15 mouse cellular contexts compared by ENCODE assay signal in genomic region chr6:145122423-145123059, GRCm38 (mm10). TPM values are rescaled to one million over a fixed set of nuclear protein-coding genes. Genes with fewer than 3 reads are reported as not detected.
DNase-seq lines count a peak whose midpoint lies in the region; ATAC-seq and TF ChIP-seq lines count a peak whose summit lies in the region.
"Had no signal": no experiment of that assay in that cellular context is flagged by ENCODE, and none has a peak within 500 bp of the region (broad histone marks: within the 10 kb centered on the region; RNA-seq: fewer than 3 reads in every experiment).

No protein-coding gene starts in this region.

- no peak; a peak in 1 of 4 replicates for TF ChIP-seq EP300 in MEL (IDR thresholded peaks at IDR 0.05; ENCODE audit: low read depth in 1 of 2, low read length in 2 of 2)

- H3K4me1 ChIP-seq in embryonic facial prominence, embryonic 11.5 days (ENCODE audit: control insufficient read depth, insufficient read depth, low read length): no peaks in the 10 kb centered on the region
- H3K4me1 ChIP-seq in embryonic facial prominence, embryonic 10.5 days: peaks cover 31% of the 10 kb centered on the region
- peaks cover 45% of the 10 kb centered on the region for H3K4me1 ChIP-seq in liver, embryonic 11.5 days (replicated peaks; ENCODE audit: control insufficient read depth, insufficient read depth, low read length)
- peaks cover 17 to 31% of the 10 kb centered on the region in 2 experiments for H3K4me1 ChIP-seq in MEL (ENCODE audit: control insufficient read depth in 1 of 2, insufficient read depth in 2 of 2, low read length in 2 of 2)
- peaks cover 18% of the 10 kb centered on the region for H3K4me1 ChIP-seq in liver, embryonic 16.5 days (ENCODE audit: control insufficient read depth, low read depth, low read length)

- no peak for TF ChIP-seq CTCF in MEL (IDR thresholded peaks at IDR 0.05 in 2 of 3, conservative IDR thresholded peaks at IDR 0.05 in 1 of 3; ENCODE audit: control insufficient read depth in 1 of 3, insufficient read depth in 1 of 3, low read depth in 2 of 3, low read length in 3 of 3, poor library complexity in 1 of 3, severe bottlenecking in 1 of 3)

- no peaks in the 10 kb centered on the region for H3K36me3 ChIP-seq in embryonic facial prominence, embryonic 11.5 days (replicated peaks; ENCODE audit: control insufficient read depth, insufficient read depth, low read depth, low read length)
- H3K36me3 ChIP-seq in embryonic facial prominence, embryonic 10.5 days (replicated peaks): no peaks in the 10 kb centered on the region
- H3K36me3 ChIP-seq in liver, embryonic 11.5 days (ENCODE audit: control insufficient read depth, insufficient read depth, low read length): no peaks in the 10 kb centered on the region
- H3K36me3 ChIP-seq in MEL (ENCODE audit: control insufficient read depth in 1 of 2, insufficient read depth in 2 of 2, low read length in 2 of 2): peaks cover 0 to 39% of the 10 kb centered on the region in 2 experiments; a peak in 2 of 4 replicates
- peaks cover 2% of the 10 kb centered on the region; the same call in 1 of the 2 replicates for H3K36me3 ChIP-seq in liver, embryonic 16.5 days (ENCODE audit: control insufficient read depth, insufficient read depth)
- H3K36me3 ChIP-seq: forebrain, embryonic 12.5 days; hindbrain, embryonic 10.5 days; lung, embryonic 15.5 days; midbrain, embryonic 12.5 days had no signal

- H3K4me2 ChIP-seq in embryonic facial prominence, embryonic 11.5 days (ENCODE audit: low read depth, low read length): no peak overlapping the region
- H3K4me2 ChIP-seq in liver, embryonic 11.5 days: peak overlapping the region; percentile 59
- peak overlapping the region; percentile 54; the same call in 1 of the 2 replicates for H3K4me2 ChIP-seq in liver, embryonic 16.5 days (ENCODE audit: low read depth, low read length)
- H3K4me2 ChIP-seq: forebrain, embryonic 12.5 days; lung, embryonic 15.5 days; midbrain, embryonic 12.5 days had no signal

- peaks cover 23% of the 10 kb centered on the region for H3K79me2 ChIP-seq in MEL (ENCODE audit: control insufficient read depth, insufficient read depth, low read length, poor library complexity)

- no peak for TF ChIP-seq RAD21 in MEL (IDR thresholded peaks at IDR 0.05; ENCODE audit: low read depth, low read length)

- no peak overlapping the region for H3K9ac ChIP-seq in embryonic facial prominence, embryonic 11.5 days (replicated peaks; ENCODE audit: low read length)
- peak overlapping the region; percentile 59; the same call in 1 of the 2 replicates for H3K9ac ChIP-seq in liver, embryonic 11.5 days (ENCODE audit: low read depth, low read length)
- peak overlapping the region; percentile 89 for H3K9ac ChIP-seq in MEL (ENCODE audit: control insufficient read depth, low read depth, low read length, poor library complexity, severe bottlenecking)
- H3K9ac ChIP-seq in liver, embryonic 16.5 days (ENCODE audit: low read depth, low read length): no peak overlapping the region
- H3K9ac ChIP-seq: forebrain, embryonic 12.5 days; lung, embryonic 15.5 days; midbrain, embryonic 12.5 days had no signal

- 54% methylated on average over 8 of the region's 8 CpGs for WGBS in embryonic facial prominence, embryonic 11.5 days
- WGBS in embryonic facial prominence, embryonic 10.5 days: 62% methylated on average over 8 of the region's 8 CpGs
- 58% methylated on average over 8 of the region's 8 CpGs for WGBS in liver, embryonic 11.5 days
- 32% methylated on average over 8 of the region's 8 CpGs for WGBS in liver, embryonic 16.5 days (ENCODE audit: insufficient replicate concordance)

- DNase-seq in embryonic facial prominence, embryonic 11.5 days (ENCODE audit: low spot score): peak; percentile 15
- DNase-seq in embryonic facial prominence, embryonic 10.5 days (ENCODE audit: low spot score): no peak
- DNase-seq in liver, embryonic 11.5 days (ENCODE audit: low spot score): no peak
- DNase-seq in liver: no peak
- peak; percentile 56 for DNase-seq in MEL (ENCODE audit: low read depth, low spot score)
- no peak for DNase-seq in lung, postnatal 14 days
- DNase-seq in right cerebral cortex, adult 18-20 months: no peak
- DNase-seq: adrenal gland, postnatal 10 days; cerebellum, adult 11-12 months; kidney, adult 11 months had no signal

- no peak for TF ChIP-seq POLR2A in MEL (IDR thresholded peaks at IDR 0.05; ENCODE audit: control insufficient read depth in 1 of 2, insufficient read depth in 1 of 2, low read depth in 1 of 2, low read length in 2 of 2, poor library complexity in 1 of 2)

- no peak overlapping the region for H3K4me3 ChIP-seq in embryonic facial prominence, embryonic 11.5 days (ENCODE audit: low read depth, low read length)
- H3K4me3 ChIP-seq in embryonic facial prominence, embryonic 10.5 days: no peak overlapping the region
- peak overlapping the region; percentile 43 for H3K4me3 ChIP-seq in liver, embryonic 11.5 days (ENCODE audit: low read depth, low read length)
- peak overlapping the region; percentile 78 for H3K4me3 ChIP-seq in MEL (ENCODE audit: control insufficient read depth in 1 of 2, insufficient read depth in 1 of 2, low read depth in 2 of 2, low read length in 2 of 2)
- peak overlapping the region; percentile 44 for H3K4me3 ChIP-seq in liver, embryonic 16.5 days (ENCODE audit: low read depth, low read length)
- H3K4me3 ChIP-seq: forebrain, embryonic 12.5 days; hindbrain, embryonic 10.5 days; lung, embryonic 15.5 days; midbrain, embryonic 12.5 days had no signal

- no peak for ATAC-seq in embryonic facial prominence, embryonic 11.5 days (replicated peaks; ENCODE audit: insufficient number of reproducible peaks, low FRiP score, low TSS enrichment, low read depth)
- no peak for ATAC-seq in liver, embryonic 11.5 days (replicated peaks; ENCODE audit: low FRiP score)
- ATAC-seq in liver, embryonic 16.5 days (ENCODE audit: low read depth): no peak

- no peak overlapping the region for H3K27ac ChIP-seq in embryonic facial prominence, embryonic 11.5 days (replicated peaks; ENCODE audit: low read depth, low read length)
- H3K27ac ChIP-seq in embryonic facial prominence, embryonic 10.5 days (replicated peaks): no peak overlapping the region
- H3K27ac ChIP-seq in liver, embryonic 11.5 days (ENCODE audit: low read depth, low read length): peak overlapping the region; percentile 86
- H3K27ac ChIP-seq in MEL (ENCODE audit: control insufficient read depth, low read depth, low read length): peak overlapping the region; percentile 98
- peak overlapping the region; percentile 76 for H3K27ac ChIP-seq in liver, embryonic 16.5 days (ENCODE audit: low read length)
- H3K27ac ChIP-seq: forebrain, embryonic 12.5 days; lung, embryonic 15.5 days; midbrain, embryonic 12.5 days had no signal

- no peaks in the 10 kb centered on the region for H3K9me3 ChIP-seq in embryonic facial prominence, embryonic 11.5 days (replicated peaks; ENCODE audit: control insufficient read depth, low read length)
- H3K9me3 ChIP-seq in embryonic facial prominence, embryonic 10.5 days: peaks cover 4% of the 10 kb centered on the region; the same call in 1 of the 2 replicates
- H3K9me3 ChIP-seq in liver, embryonic 11.5 days (ENCODE audit: control insufficient read depth, low read length): no peaks in the 10 kb centered on the region; the same call in 1 of the 2 replicates
- no peaks in the 10 kb centered on the region for H3K9me3 ChIP-seq in MEL (replicated peaks; ENCODE audit: insufficient read depth, low read length)
- 0 out of 2 replicates have a peak, but pooled peaks cover 2% of the 10 kb centered on the region for H3K9me3 ChIP-seq in liver, embryonic 16.5 days (replicated peaks; ENCODE audit: control insufficient read depth, low read length)
- H3K9me3 ChIP-seq: lung, embryonic 15.5 days; midbrain, embryonic 12.5 days had no signal

- H3K27me3 ChIP-seq in embryonic facial prominence, embryonic 11.5 days (ENCODE audit: control insufficient read depth, insufficient read depth, low read length): no peaks in the 10 kb centered on the region
- peaks cover 14% of the 10 kb centered on the region for H3K27me3 ChIP-seq in embryonic facial prominence, embryonic 10.5 days (replicated peaks; ENCODE audit: low read depth, poor library complexity, severe bottlenecking)
- no peaks in the 10 kb centered on the region for H3K27me3 ChIP-seq in liver, embryonic 11.5 days (replicated peaks; ENCODE audit: control insufficient read depth, insufficient read depth, low read length)
- H3K27me3 ChIP-seq in MEL (ENCODE audit: control insufficient read depth in 1 of 2, insufficient read depth in 2 of 2, low read length in 2 of 2): no peaks in the 10 kb centered on the region
- H3K27me3 ChIP-seq in liver, embryonic 16.5 days (ENCODE audit: control insufficient read depth, insufficient read depth, low read depth, low read length): no peaks in the 10 kb centered on the region
- H3K27me3 ChIP-seq: lung, embryonic 15.5 days had no signal

TF ChIP-seq in MEL, 35 proteins besides CTCF, POLR2A, EP300 and RAD21 (continues in another document):
- no peak for TF ChIP-seq ZKSCAN1 (IDR thresholded peaks at IDR 0.05; ENCODE audit: low read depth, low read length)
- no peak for TF ChIP-seq USF2 (IDR thresholded peaks at IDR 0.05; ENCODE audit: borderline replicate concordance in 1 of 2, insufficient read depth in 1 of 2, low read depth in 1 of 2, low read length in 2 of 2)
- no peak for TF ChIP-seq MYC (IDR thresholded peaks at IDR 0.05; ENCODE audit: low read depth, low read length)
- TF ChIP-seq NELFE (IDR thresholded peaks at IDR 0.05; ENCODE audit: low read depth, low read length): no peak
- no peak for TF ChIP-seq MYB (IDR thresholded peaks at IDR 0.05; ENCODE audit: low read depth, low read length)

RNA-seq across cellular contexts. Expression of gene Lrmp, which starts 7.1 kb away (rescaled TPM):
- polyA plus RNA-seq in embryonic facial prominence, embryonic 11.5 days (2014; fragmentation: Nextera tagmentation; extraction: Ambion mirVana): 1.8 and 2.0 TPM in 2 replicates
- polyA plus RNA-seq in embryonic facial prominence, embryonic 10.5 days (2016; fragmentation: Nextera tagmentation; extraction: Ambion mirVana): 1.8 and 2.2 TPM in 2 replicates
- polyA plus RNA-seq in liver, embryonic 11.5 days (2014; fragmentation: Nextera tagmentation; extraction: Ambion mirVana): 27.1 and 28.8 TPM in 2 replicates
- total RNA-seq in MEL (2012; rRNA removed): 60.4 and 70.1 TPM in 2 replicates
- 10 to 100 TPM in 1 of 2 experiments, not detected in 1; 64.3 TPM for polyA plus RNA-seq in MEL (2012; ENCODE audit: insufficient read depth in 1 of 2, insufficient read length in 2 of 2, low read depth in 1 of 2, low replicate concordance in 2 of 2, missing spikeins in 1 of 2)
- 16.1 and 17.5 TPM in 2 replicates for polyA plus RNA-seq in liver, embryonic 16.5 days (2015; fragmentation: Nextera tagmentation; extraction: Ambion mirVana)

RNA-seq across cellular contexts. Expression of gene Bcat1, which starts 46.6 kb away (rescaled TPM):
- polyA plus RNA-seq in embryonic facial prominence, embryonic 11.5 days (2014; fragmentation: Nextera tagmentation; extraction: Ambion mirVana): 88.0 and 89.1 TPM in 2 replicates
- polyA plus RNA-seq in embryonic facial prominence, embryonic 10.5 days (2016; fragmentation: Nextera tagmentation; extraction: Ambion mirVana): 126 and 141 TPM in 2 replicates
- polyA plus RNA-seq in liver, embryonic 11.5 days (2014; fragmentation: Nextera tagmentation; extraction: Ambion mirVana): 5.0 and 6.0 TPM in 2 replicates
- total RNA-seq in MEL (2012; rRNA removed): not detected in 2 replicates
- polyA plus RNA-seq in MEL (2012; ENCODE audit: insufficient read depth in 1 of 2, insufficient read length in 2 of 2, low read depth in 1 of 2, low replicate concordance in 2 of 2, missing spikeins in 1 of 2): not detected
- 0.96 and 1.2 TPM in 2 replicates for polyA plus RNA-seq in liver, embryonic 16.5 days (2015; fragmentation: Nextera tagmentation; extraction: Ambion mirVana)

Comparison
In these comparisons a context has a peak if more than half of its experiments do, and no peak if none do; other contexts are left out.
1. DNase-seq: peak in embryonic facial prominence, embryonic 11.5 days (single experiment) and MEL (single experiment); none in embryonic facial prominence, embryonic 10.5 days (single experiment), liver, embryonic 11.5 days (single experiment), liver (single experiment), lung, postnatal 14 days (single experiment) and right cerebral cortex, adult 18-20 months (single experiment).
2. H3K9ac ChIP-seq: peak in liver, embryonic 11.5 days (single experiment) and MEL (single experiment); none in embryonic facial prominence, embryonic 11.5 days (single experiment) and liver, embryonic 16.5 days (single experiment).
3. H3K27ac ChIP-seq: peak in liver, embryonic 11.5 days (single experiment), MEL (single experiment) and liver, embryonic 16.5 days (single experiment); none in embryonic facial prominence, embryonic 11.5 days (single experiment) and embryonic facial prominence, embryonic 10.5 days (single experiment).
4. H3K4me3 ChIP-seq: peak in liver, embryonic 11.5 days (single experiment), MEL (2 of 2) and liver, embryonic 16.5 days (single experiment); none in embryonic facial prominence, embryonic 11.5 days (single experiment) and embryonic facial prominence, embryonic 10.5 days (single experiment).
5. RNA of gene Bcat1, which starts 46.6 kb away (polyA plus RNA-seq): 126 to 141 TPM in embryonic facial prominence, embryonic 10.5 days and 88.0 to 89.1 TPM in embryonic facial prominence, embryonic 11.5 days; 5.0 to 6.0 TPM in liver, embryonic 11.5 days, 0.96 to 1.2 TPM in liver, embryonic 16.5 days and not detected in MEL; every median in the first group is over 10 times any median in the second.